Mouse (Mus musculus) lung, embryonic 14.5 days (tissue): Measurements from ENCODE around the gene Get4. TPM values are rescaled to one million over a fixed set of nuclear protein-coding genes. Genes with fewer than 3 reads are reported as not detected.

Experiments
- ATAC-seq: fragments of 200-750 bp; cut with Nextera tagmentation; 2 replicates; pipeline ENCODE4 v1.8.0; 2017; ENCODE audit warnings: mild to moderate bottlenecking, moderate TSS enrichment, moderate library complexity; ENCODE audit not compliant: insufficient read depth
- DNase-seq: peaks from one replicate; pipeline ENCODE4 v3.0.0-alpha.2; 2015
- H3K27ac ChIP-seq: fragments of 300-500 bp; sonication (generic); 2 replicates; pipeline ENCODE4 v1.5.1; 2014; ENCODE audit warnings: low read depth, mild to moderate bottlenecking, moderate library complexity
- H3K27me3 ChIP-seq: fragments of 300-500 bp; sonication (generic); 2 replicates; pipeline ENCODE4 v1.6.1; 2014; ENCODE audit warnings: low read length, control low read depth; ENCODE audit not compliant: insufficient read depth
- H3K36me3 ChIP-seq: fragments of 300-500 bp; sonication (generic); 2 replicates; pipeline ENCODE4 v1.6.1; 2014; ENCODE audit warnings: control low read depth; ENCODE audit not compliant: insufficient read depth
- H3K4me1 ChIP-seq: fragments of 300-500 bp; sonication (generic); 2 replicates; pipeline ENCODE4 v1.6.1; 2014; ENCODE audit warnings: antibody characterized with exemption, control low read depth; ENCODE audit not compliant: insufficient read depth
- H3K4me2 ChIP-seq: fragments of 300-500 bp; sonication (generic); 2 replicates; pipeline ENCODE4 v1.6.1; 2014; ENCODE audit warnings: mild to moderate bottlenecking
- H3K4me3 ChIP-seq: fragments of 300-500 bp; sonication (generic); 2 replicates; pipeline ENCODE4 v1.5.1; 2014; ENCODE audit warnings: low read depth, low read length
- H3K9ac ChIP-seq: fragments of 300-500 bp; sonication (generic); 2 replicates; pipeline ENCODE4 v1.6.1; 2014
- H3K9me3 ChIP-seq: fragments of 300-500 bp; sonication (generic); 2 replicates; pipeline ENCODE4 v1.6.1; 2016; ENCODE audit warnings: low read depth, low read length, control low read depth
- CTCF ChIP-seq: IDR thresholded peaks from 2 replicates; pipeline ENCODE4 v1.5.1; 2016; ENCODE audit warnings: antibody characterized with exemption, low read depth
- WGBS: fragments of 180-500 bp; shearing (Covaris S2); extraction: QIAGEN DNeasy Blood & Tissue Kit; methylation state at CpG from one replicate; pipeline ENCODE4 v1.1.7; 2014; 5-methylcytosine and 5-hydroxymethylcytosine counted together
- polyA plus RNA-seq: library from polyadenylated mRNA; unstranded; fragments of >200 nt; fragmentation: Nextera tagmentation; extraction: Ambion mirVana; gene quantifications from 2 replicates; pipeline ENCODE4 v1.2.1, GENCODE M21; 2014

Get4 gene
- polyA plus RNA-seq, 1 experiment from 2014 or later, result 183 TPM

DNA sequence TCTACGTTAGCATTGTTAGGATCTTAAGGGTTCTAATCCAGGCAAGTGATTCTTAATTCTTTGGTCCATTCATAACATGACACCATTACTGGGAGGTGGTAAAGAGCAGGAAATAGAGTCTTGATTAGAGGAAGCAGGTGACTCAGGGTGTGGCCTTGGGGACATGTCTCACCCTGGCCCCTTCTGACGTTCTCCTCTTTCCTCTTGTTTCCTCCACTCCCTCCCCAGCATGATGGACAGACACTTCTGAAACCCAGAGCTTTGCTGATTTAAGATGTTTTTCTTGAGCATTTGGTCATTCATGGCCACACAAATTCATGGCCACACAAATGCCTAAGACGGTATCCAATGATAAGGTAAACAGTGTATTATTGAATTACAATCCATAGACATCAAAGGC is 57.8 kb downstream of the Get4 start:
- H3K36me3 ChIP-seq, result no peaks in the 10 kb centered on the region
- H3K4me2 ChIP-seq, result no peak overlapping the region
- H3K9ac ChIP-seq, result no peak overlapping the region
- no peak overlapping the region for H3K27ac ChIP-seq
- no peaks in the 10 kb centered on the region for H3K27me3 ChIP-seq
- no peak overlapping the region for H3K4me3 ChIP-seq
- H3K4me1 ChIP-seq, result no peaks in the 10 kb centered on the region
- no peaks in the 10 kb centered on the region for H3K9me3 ChIP-seq
- TF ChIP-seq CTCF, result no peak
- ATAC-seq, result no peak
- no peak for DNase-seq
- WGBS, result 62% methylated on average over 3 of the region's 3 CpGs

DNA sequence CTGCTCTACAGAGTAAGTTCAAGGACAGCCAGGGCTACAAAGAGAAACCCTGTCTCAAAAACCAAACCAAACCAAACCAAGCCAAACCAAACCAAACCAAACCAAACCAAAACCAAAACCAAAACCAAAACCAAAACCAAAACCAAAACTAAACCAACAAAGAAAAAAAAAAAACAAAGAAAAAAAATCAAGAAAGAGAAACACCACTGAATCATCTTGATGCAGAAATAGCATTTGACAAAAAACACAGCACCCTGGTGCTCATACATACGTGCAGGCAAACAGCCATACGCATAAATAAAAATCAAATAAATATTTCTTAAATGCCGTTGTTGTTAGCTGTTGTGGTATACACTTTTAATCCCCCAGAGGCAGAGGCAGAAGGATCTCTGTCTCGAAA is 58.4 kb downstream of the Get4 start:
- Histone ChIP-seq H3K27ac (no peak overlapping the region), H3K9me3 (no peaks in the 10 kb centered on the region), H3K27me3 (no peaks in the 10 kb centered on the region), H3K9ac (no peak overlapping the region), H3K4me3 (no peak overlapping the region), H3K36me3 (no peaks in the 10 kb centered on the region), H3K4me1 (no peaks in the 10 kb centered on the region), H3K4me2 (no peak overlapping the region)
- 82% methylated on average over 4 of the region's 4 CpGs for WGBS
- DNase-seq (no peak), ATAC-seq (no peak)
- no peak for TF ChIP-seq CTCF

DNA sequence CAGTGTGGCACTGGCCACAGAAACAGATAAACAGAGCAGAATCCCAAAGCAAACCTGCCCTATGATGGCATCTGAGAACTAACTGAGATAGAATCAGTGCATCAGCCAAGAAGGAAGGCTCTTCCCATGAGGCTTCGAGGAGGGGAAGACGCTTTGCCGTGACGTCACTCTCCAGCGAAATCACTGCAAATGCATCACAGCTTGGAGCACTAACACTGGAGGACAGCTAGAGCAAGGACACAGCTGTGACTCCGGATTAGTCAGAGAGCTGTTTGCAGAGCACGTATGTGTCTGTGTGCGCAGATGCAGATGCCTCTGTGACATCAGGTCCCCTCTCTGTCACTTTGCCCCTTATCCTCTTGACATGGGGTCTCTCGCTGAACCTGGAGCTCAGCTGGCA is 59.7 kb downstream of the Get4 start:
- 82% methylated on average over 9 of the region's 9 CpGs for WGBS

DNA sequence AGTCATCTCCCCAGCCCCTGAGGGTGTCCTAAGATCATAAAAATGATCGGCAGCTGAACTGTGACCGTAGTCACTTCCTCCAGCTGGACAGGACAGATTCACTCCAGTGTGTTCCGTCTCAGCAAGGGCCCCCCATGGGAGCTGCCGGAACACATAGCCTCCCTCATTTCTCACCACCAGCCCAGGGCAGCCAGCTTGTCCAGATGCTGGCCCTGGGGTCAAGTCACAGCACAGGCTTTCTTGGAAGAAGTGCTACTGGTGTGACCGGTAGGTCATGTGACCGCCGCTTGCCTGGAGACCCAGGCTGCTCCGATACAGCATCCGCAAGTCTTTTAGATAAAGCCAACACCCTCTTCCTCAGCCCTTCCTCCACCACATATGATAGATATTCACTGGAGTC is 61.4 kb downstream of the Get4 start:
- H3K4me3 ChIP-seq, result no peak overlapping the region
- no peaks in the 10 kb centered on the region for H3K9me3 ChIP-seq
- DNase-seq (no peak), ATAC-seq (no peak)
- no peaks in the 10 kb centered on the region for H3K27me3 ChIP-seq
- 73% methylated on average over 9 of the region's 9 CpGs for WGBS
- H3K4me1 ChIP-seq, result no peaks in the 10 kb centered on the region
- no peak for TF ChIP-seq CTCF
- H3K27ac ChIP-seq, result no peak overlapping the region
- no peak overlapping the region for H3K4me2 ChIP-seq
- H3K36me3 ChIP-seq, result no peaks in the 10 kb centered on the region
- H3K9ac ChIP-seq, result no peak overlapping the region

More for the DNA sequence above, 59.7 kb downstream of the Get4 start:
- ATAC-seq (no peak), DNase-seq (no peak)
- Histone ChIP-seq H3K27me3 (no peaks in the 10 kb centered on the region), H3K36me3 (no peaks in the 10 kb centered on the region), H3K4me3 (no peak overlapping the region), H3K27ac (no peak overlapping the region), H3K9ac (no peak overlapping the region), H3K4me2 (no peak overlapping the region), H3K9me3 (no peaks in the 10 kb centered on the region), H3K4me1 (no peaks in the 10 kb centered on the region)
- no peak for TF ChIP-seq CTCF

DNA sequence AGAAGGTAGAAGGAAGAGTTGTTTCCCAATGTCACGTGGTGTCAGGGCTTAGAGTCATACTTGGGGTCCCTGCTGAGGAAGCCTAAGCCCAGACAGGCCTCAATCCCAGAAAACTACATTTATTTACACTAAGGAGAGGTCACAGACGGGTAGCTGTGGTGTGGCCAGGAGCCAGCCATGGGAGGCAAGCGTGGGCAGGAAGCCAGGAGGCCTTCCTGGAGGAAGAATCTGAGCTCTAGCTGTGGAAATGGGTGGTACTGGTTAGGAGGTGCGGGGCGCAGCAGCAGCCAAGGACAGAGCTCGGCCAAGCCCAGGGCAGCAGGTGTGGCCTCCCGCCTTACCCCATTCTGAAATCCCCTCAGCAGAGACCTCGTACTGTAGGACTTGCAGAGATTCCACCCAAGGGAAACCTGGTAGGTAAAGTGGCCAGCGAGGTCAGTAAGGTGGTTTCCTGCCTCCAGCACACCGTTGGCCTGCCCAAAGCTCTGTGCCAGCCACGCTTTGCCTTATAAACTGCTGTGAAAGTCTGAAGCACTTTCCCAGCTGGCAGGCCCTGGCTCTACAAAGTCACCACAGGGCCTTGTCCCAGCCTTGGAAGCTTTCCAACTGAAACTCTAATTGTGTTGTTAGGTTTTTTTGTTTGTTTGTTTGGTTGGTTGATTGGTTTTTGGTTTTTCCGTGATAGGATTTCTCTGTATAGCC is 63.0 kb downstream of the Get4 start:
- Histone ChIP-seq H3K4me2 (no peak overlapping the region), H3K27me3 (no peaks in the 10 kb centered on the region), H3K4me3 (no peak overlapping the region), H3K9ac (no peak overlapping the region), H3K36me3 (no peaks in the 10 kb centered on the region), H3K4me1 (no peaks in the 10 kb centered on the region), H3K27ac (no peak overlapping the region), H3K9me3 (no peaks in the 10 kb centered on the region)
- no peak for TF ChIP-seq CTCF
- 80% methylated on average over 12 of the region's 12 CpGs for WGBS
- DNase-seq (no peak), ATAC-seq (no peak)

DNA sequence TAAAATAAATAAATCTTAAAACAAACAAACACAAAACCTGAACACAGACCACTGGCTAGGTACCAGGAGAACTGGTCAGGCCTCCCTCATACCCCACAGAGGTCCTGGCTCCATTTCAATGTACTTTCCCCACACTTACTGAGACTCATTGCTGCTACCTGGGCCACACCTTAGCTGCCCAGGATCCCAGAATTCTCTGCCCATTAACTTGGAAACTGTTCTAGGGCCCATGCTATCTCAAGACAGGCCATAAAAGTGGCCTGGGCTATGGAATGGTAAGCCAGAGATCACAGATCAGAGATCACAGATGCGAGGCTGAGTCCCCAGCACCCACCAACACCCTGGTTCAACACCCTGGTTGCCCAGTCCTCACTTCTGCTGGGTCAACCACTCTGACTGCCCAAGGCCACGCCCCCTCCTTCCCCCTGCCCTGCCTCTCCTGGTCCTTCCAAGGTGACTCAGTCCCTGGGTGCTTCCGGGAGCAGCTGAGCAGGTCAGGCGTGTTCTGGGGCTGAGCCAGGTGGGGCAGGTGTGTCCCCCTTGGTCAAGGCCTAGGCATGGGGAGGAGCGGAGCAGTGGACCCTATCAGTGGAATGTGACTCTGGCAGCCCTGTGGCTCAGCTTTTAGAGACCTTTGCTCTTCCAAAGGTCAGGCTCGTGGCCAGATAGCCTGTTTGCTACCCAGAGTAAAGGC is 65.0 kb downstream of the Get4 start:
- no peaks in the 10 kb centered on the region for H3K36me3 ChIP-seq
- no peak for DNase-seq
- H3K9ac ChIP-seq, result no peak overlapping the region
- TF ChIP-seq CTCF, result no peak
- H3K9me3 ChIP-seq, result no peaks in the 10 kb centered on the region
- no peaks in the 10 kb centered on the region for H3K4me1 ChIP-seq
- no peaks in the 10 kb centered on the region for H3K27me3 ChIP-seq
- WGBS, result 52% methylated on average over 6 of the region's 6 CpGs
- no peak for ATAC-seq
- H3K4me3 ChIP-seq, result no peak overlapping the region
- H3K27ac ChIP-seq, result no peak overlapping the region
- no peak overlapping the region for H3K4me2 ChIP-seq

DNA sequence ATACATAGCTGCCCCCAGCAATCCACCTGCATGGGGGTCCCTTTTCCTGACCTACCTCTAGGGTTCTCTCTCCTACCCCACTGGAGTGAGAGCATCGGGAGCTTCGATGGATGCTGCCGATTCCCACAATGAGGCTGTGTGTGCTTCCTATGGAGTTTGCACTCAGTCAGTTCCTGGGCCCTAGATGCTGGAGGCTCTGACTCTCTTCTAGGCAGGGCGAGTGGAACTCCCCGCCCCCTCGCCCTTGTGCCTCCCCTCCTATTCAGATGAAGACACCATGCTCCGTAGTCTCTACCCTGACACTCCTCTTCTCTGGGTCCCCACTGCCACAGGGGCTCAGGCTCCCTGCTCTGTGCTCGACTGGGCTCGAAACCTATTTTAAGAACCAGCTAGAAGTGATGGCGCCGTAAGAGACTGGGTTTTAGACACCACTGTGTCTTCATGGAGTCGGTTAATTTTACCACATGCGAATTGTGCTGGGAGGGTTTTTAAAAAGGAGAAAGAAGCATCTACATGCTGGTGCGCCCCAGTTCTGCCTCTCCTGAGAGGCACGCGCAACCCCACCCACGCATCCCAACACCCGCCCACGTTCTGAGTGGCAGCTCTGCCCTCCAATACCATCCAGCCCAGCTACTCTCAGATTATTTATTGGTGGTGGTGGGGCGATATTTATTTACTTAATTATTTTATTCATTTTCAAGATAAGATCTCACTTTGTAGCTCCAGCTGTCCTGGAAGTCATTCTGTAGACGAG is 65.8 kb downstream of the Get4 start:
- no peak overlapping the region for H3K9ac ChIP-seq
- no peaks in the 10 kb centered on the region for H3K9me3 ChIP-seq
- no peak for TF ChIP-seq CTCF
- no peak overlapping the region for H3K4me3 ChIP-seq
- no peak overlapping the region for H3K27ac ChIP-seq
- no peaks in the 10 kb centered on the region for H3K4me1 ChIP-seq
- no peak overlapping the region for H3K4me2 ChIP-seq
- ATAC-seq (no peak), DNase-seq (no peak)
- H3K27me3 ChIP-seq, result no peaks in the 10 kb centered on the region
- no peaks in the 10 kb centered on the region for H3K36me3 ChIP-seq
- 62% methylated on average over 21 of the region's 21 CpGs for WGBS

Other genes starting within 250 kb of the Get4 start
- 12.0 and 13.5 TPM in 2 replicates for gene Prkar1b, start 102.3 kb upstream of the Get4 start, polyA plus RNA-seq
- 8.6 and 9.0 TPM in 2 replicates for gene Dnaaf5, start 102.1 kb upstream of the Get4 start, polyA plus RNA-seq
- 53.3 and 57.7 TPM in 2 replicates for gene Sun1, start 51.7 kb upstream of the Get4 start, polyA plus RNA-seq
- gene Adap1, start 73.3 kb downstream of the Get4 start, polyA plus RNA-seq, result 3.6 and 4.0 TPM in 2 replicates
- 102 and 106 TPM in 2 replicates for gene Cox19, start 99.1 kb downstream of the Get4 start, polyA plus RNA-seq
- gene Cyp2w1, start 100.3 kb downstream of the Get4 start, polyA plus RNA-seq, result not detected in 2 replicates
- 3.5 and 4.3 TPM in 2 replicates for gene Gpr146, start 125.4 kb downstream of the Get4 start, polyA plus RNA-seq
- 1.1 TPM in 2 replicates for gene C130050O18Rik, start 153.0 kb downstream of the Get4 start, polyA plus RNA-seq
- 5.5 and 5.9 TPM in 2 replicates for gene Gper1, start 170.8 kb downstream of the Get4 start, polyA plus RNA-seq
- gene 3110082I17Rik, start 208.2 kb downstream of the Get4 start, polyA plus RNA-seq, result 39.4 and 44.4 TPM in 2 replicates
- gene Zfand2a, start 232.2 kb downstream of the Get4 start, polyA plus RNA-seq, result 5.3 and 6.0 TPM in 2 replicates